Mouse (Mus musculus): ENCODE results near the gene Prcc.

Gene Prcc

DNA sequence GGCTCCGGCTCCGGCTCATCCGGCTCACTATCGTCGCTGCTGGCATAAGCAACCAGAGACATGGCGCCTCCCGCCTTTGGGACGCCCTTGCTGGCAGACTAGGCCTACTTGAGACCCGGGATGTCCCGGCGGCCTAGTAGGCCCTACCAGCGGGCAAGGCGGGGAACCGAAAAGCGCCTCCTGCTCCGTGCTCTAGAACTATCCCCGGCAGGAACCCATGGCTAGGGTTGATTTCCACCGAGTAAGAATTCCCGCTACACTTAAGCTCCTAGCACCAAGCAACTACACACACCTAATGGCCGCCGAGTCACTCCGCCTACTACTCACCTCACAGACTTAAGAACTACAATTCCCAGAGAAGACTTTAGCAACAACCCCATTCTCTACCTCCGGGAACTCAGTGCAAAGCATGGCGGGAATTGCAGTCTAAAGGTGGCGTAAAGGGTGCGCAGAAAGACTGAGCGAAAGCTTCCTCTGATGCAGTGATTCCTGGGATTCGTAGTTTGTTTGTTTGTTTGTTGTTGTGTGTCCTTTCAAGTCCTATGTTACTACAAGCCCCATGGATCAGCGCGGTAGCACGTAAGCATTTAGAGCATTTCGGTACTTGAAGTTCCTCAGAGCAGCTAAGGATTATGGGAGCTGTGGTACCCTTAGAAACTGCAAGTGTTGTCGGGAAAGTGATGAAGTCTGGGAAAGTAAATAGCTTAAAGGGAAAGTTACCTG, at the start of gene Prcc:
Prcc (minus strand) TSS at position 328 of the 723 bp plus-strand sequence.
- peak; percentile 90 to 96 for DNase-seq (ENCODE audit: low spot score in 2 of 2)

DNA sequence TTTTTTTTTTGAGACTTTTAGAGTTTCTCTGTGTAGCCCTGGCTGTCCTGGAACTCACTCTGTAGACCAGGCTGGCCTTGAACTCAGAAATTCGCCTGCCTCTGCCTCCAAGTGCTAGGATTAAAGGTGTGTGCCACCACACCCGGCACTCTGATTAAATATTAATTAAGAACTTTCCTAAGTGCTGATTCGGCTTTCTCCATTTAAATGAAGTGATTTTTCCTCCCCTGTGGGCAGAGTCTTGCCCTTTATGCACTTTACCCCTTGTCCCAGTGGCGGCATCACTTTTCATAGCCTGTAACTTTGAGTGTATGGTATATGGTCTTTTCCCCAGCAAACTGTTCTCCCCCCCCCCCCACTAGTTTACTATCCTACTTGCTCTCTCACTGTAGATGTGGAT, 49.8 kb upstream of the Prcc start:
- no peak for DNase-seq (ENCODE audit: low spot score in 2 of 2)

DNA sequence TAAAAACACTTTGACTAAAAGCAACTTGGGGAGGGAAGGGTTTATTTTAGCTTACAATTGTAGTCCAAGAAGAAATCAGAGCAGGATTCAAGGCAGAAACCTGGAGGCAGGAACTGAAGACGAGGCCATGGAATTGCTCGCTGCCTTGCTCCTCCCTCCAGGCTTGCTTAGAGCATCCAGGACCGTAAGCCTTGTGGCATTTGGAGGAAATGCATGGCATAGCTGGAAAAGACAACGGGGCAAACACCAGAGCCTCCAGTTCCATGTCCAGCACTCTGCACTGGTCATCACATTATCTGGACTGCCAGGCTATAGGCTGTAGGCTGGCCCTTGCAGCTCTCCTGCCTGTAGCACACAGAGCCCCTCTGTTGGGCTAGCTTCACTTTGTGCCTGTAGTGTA, 49.1 kb upstream of the Prcc start:
- no peak for DNase-seq (ENCODE audit: low spot score in 2 of 2)

- no peak for DNase-seq (ENCODE audit: low spot score in 2 of 2)
Observed at GRCm38 (mm10) chr3:87934026-87934425, 48.6 kb upstream of the Prcc start.

DNA sequence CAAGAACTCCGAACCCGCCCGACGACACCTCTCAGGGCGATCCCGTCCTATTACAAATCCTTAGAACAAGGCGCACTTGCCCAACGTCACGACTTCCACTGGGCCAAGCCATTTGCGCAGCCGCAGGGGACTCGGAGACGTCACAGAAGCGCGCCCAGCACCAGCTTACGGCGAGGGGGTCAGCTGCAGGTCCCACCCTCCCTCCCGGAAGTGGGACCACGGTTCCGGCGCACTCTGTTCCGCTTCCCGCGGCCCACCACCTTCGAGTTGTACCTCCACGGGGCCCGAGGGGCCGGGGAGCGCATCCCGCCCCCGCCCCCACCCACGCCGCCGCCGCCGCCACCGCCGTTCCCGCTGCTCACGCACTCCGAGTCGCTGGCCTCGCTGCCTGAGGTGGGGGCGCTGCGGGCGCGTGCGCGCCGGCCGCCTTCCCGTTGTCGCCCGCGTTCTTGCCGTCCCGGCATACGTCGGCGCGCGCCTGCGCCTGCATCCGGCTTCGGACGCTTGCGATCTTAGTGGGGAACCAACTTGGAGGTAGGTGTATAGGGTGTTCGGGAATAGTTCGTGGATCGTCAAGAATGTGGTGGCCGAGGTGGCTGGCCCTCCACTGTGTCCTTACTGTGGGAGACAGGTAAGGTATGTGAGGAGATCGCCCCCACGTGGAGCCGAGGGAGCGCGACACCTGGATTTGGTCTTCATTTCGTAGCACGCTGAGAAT, 44.8 kb upstream of the Prcc start, which contains the start of the genes Isg20l2 and Rrnad1:
Isg20l2 (plus strand) TSS at position 237 of the 718 bp plus-strand sequence.
Rrnad1 (minus strand) TSS at position 640 of the 718 bp plus-strand sequence.
- DNase-seq (ENCODE audit: low spot score in 2 of 2), result peak; percentile 94 to 98

DNA sequence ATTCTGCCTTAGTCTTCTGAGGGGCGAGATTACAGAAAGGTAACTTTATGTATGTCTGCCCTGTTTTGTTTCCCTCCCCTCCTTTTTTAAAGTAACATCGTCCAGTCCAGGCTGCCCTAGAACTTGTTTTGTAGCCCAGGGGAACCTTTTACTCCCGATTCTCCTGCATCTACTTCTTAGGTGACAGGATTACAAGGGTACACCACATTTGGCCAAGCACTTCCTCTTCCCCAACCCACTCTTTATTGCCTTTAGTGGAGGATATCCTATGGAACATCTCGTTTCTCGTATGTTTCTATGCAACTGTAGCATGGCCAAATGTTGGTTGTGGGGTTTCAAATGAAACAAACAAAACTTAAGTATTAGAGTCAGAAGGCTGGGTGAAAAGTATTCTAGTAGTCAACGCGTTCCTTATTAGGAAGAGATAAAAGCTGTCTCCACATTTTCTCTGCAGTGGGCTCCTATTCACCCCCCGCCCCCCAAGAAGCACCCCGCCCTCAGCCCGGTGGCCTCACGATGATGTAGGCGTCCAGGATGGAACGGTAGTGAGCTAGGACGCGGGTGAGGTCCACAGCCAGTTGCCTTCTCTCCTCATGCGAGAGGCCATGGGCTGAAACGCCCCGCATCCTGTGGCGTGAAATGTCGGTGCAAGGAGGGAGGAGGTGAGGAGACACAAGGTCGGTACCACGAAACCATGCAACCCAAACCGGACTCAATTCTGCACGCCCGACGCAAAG, 44.1 kb upstream of the Prcc start:
- no peak for DNase-seq (ENCODE audit: low spot score in 2 of 2)

- DNase-seq (ENCODE audit: low spot score in 2 of 2), result no peak
Observed at GRCm38 (mm10) chr3:87927452-87927851, 42.0 kb upstream of the Prcc start.

DNA sequence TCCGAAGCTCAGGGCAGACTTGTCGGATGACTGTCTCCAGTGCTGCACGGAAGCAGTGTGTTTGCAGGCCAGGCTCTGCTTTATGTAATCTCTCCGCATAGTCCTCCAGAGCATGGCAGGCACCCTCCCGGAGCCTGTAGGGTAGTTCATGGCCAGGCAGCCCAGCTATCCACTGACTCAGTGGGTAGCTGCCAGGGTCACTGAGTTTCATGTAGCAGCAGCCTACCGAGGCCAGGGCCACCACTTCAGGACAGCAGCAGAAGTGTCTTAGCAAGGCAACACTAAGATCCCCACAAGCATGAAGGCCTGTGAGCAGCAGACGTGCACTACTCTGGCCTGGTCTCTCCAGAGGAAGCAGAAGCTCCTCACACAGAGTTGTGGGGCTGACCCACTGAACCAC, 39.6 kb upstream of the Prcc start:
- DNase-seq (ENCODE audit: low spot score in 2 of 2), result no peak

GRCm38 (mm10) chr3:87920270-87920943, 35.0 kb upstream of the Prcc start:
- no peak for DNase-seq (ENCODE audit: low spot score in 2 of 2)

DNA sequence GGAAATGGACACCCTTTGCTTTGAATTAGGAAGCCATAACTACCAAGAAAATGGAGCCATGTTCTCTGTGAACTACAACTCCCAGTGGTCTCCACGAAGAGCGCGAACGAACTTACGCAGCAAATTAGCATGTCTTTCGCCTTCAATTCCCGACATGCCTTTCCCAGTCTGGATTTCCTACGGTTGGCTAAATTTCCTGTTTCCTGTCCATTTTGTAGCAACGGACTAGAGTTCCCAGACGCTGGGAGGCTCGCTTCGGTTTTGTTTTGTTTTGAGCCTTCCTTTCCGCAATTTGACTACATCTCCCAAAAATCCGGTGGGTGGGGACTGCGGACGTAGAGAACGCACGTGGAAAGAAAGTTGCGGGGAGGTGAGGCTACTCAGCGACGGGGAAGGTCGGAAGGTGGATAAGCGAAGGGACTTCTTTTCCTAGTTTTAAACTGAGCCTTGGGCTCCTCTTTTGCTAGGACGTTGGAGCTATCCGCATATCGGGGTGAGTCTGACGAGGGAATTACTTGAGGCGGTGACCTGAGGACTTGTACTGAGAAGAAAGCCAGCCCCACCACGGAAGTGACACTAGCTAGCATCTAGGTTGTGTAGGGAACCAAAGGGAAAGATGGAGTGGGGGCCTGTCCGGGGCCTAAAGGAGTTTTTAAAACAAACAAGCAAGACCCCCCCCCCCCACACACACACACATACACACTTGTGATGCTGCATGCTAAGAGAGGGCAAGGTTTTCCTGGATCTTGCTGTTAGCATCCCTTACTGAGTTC, 34.1 kb upstream of the Prcc start, which contains the start of gene Mrpl24:
Mrpl24 (plus strand) TSS at position 171 of the 773 bp plus-strand sequence.
- peak; percentile 78 to 83 for DNase-seq (ENCODE audit: low spot score in 2 of 2)

DNA sequence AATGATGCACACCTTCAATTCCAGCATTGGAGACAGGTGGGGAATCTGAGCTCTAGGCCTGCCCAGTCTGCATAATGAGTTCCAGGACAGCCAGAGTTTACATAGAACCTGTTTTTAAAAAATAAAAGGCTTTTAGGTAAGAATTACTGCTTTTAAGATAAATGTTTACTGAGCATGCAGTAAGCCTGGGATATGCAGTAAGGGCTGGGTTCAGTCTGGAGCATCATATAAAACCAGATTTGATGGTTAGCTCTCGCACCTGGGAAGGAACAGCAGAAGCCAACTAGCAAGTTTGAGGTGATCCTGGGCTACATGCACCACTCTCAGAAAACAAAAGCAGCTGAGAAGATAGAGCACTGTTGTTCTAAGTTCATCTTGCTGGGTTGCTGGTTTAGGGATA, 33.1 kb upstream of the Prcc start:
- no peak for DNase-seq (ENCODE audit: low spot score in 2 of 2)

GRCm38 (mm10) chr3:87916990-87917389, 31.6 kb upstream of the Prcc start:
- DNase-seq (ENCODE audit: low spot score in 2 of 2), result no peak

- DNase-seq (ENCODE audit: low spot score in 2 of 2), result no peak
Observed at GRCm38 (mm10) chr3:87913891-87914290, 28.5 kb upstream of the Prcc start.

GRCm38 (mm10) chr3:87913491-87913890, 28.1 kb upstream of the Prcc start:
- no peak for DNase-seq (ENCODE audit: low spot score in 2 of 2)

GRCm38 (mm10) chr3:87910573-87911141, 25.2 kb upstream of the Prcc start:
- DNase-seq (ENCODE audit: low spot score in 2 of 2), result peak; percentile 50 to 80

DNA sequence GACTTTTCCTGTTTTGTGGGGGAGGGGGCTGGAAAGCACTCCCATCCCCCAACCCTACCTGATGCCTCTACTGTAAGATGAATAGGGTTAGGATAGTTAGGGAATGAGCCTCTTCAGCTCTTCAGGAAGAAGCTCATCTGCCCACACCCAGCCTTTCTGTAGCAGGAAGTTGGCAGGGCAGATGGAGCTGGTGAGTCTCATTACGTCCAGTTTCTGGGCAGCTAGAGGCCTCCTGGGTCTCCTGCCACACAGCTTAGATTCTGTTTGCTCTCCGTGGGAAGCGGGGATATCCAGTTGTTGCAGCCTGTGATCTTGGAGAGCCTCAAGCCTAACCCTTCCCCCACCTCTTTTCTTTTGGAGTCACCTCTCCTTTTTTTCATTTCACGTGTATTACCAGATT, 24.5 kb upstream of the Prcc start:
- DNase-seq (ENCODE audit: low spot score in 2 of 2), result no peak

DNA sequence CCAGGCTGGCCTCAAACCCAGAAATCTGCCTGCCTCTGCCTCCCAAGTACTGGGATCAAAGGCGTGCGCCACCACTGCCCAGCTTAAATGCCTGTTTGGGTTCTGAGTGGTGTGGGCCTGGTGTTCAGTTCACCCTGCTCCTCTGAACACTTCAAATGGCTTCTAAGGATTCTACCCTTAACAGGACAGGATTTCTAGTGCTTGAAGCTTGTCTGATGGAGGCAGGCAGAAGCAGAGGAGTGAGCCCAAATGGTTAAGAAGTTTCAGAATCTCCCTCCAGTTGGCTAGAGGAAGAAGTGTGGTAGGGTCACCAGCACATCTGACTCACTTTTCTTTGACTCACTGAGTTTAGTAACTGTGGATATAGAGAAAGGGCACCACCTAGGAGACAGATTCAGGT, 24.0 kb upstream of the Prcc start:
- no peak for DNase-seq (ENCODE audit: low spot score in 2 of 2)

DNA sequence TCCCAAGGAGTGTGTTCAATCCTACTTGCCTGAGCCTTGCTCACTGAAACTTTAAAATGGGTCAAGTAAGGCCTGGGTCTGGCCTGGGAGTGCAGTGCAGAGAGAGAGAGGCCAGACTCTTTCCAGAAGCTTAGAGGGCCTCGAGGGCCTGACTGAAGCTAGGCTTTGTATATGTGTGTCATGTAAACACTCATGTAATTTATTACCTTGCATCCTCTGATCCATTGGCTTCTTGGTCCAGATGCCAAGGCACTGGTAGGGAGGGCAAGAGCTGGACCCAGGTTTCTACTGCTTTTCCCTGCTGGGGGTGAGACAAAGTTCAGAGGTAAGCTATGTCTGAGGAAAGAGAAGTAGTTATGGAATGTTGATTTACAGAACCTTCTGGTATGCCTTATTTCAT, 22.5 kb upstream of the Prcc start:
- DNase-seq (ENCODE audit: low spot score in 2 of 2), result no peak

- no peak for DNase-seq (ENCODE audit: low spot score in 2 of 2)
Observed at GRCm38 (mm10) chr3:87906981-87907857, 21.8 kb upstream of the Prcc start.

GRCm38 (mm10) chr3:87906601-87906980, 21.2 kb upstream of the Prcc start:
- DNase-seq (ENCODE audit: low spot score in 2 of 2), result peak in 1 of 2 experiments; percentile 57

Measured in frontal cortex, postnatal 10 days (tissue).